Mouse (Mus musculus): ENCODE data around the gene Myd88. TPM values are rescaled to one million over a fixed set of nuclear protein-coding genes. Genes with fewer than 3 reads are reported as not detected.

Gene Myd88
- total RNA-seq (2012; rRNA removed) (22.7 and 33.4 TPM in 2 replicates), total RNA-seq (2014; rRNA removed) (14.3 and 14.7 TPM in 2 replicates), polyA plus RNA-seq (2012; ENCODE audit: insufficient read length, low read depth) (51.3 and 53.6 TPM in 2 replicates)

GRCm38 (mm10) chr9:119340909-119341816 lies at the start of gene Myd88:
Myd88 (minus strand) TSS chr9:119341411.
- peak within 1 kb of the TSS; percentile 76 for H3K27ac ChIP-seq (ENCODE audit: insufficient read depth, low read depth)
- peak within 1 kb of the TSS; percentile 75 to 94 (median 83) for H3K4me3 ChIP-seq (replicated peaks in 1 of 3; ENCODE audit: low read depth in 2 of 3, low read length in 2 of 3, poor library complexity in 1 of 3)
- dilution Hi-C loops (cut with MboI; ENCODE audit: extremely low pct_ligation_motif_present, extremely low pct_unique_long_range_greater_than_20kb, low sequenced_read_pairs): no loop called here
- peak within 1 kb of the TSS; percentile 72 for H3K4me2 ChIP-seq (ENCODE audit: insufficient read depth, low read depth, poor library complexity, severe bottlenecking)
- in situ Hi-C loops (cut with MboI; ENCODE audit: low pct_ligation_motif_present, low pct_unique_long_range_greater_than_20kb, low sequenced_read_pairs): no loop called here
- H3K79me2 ChIP-seq (replicated peaks; ENCODE audit: control insufficient read depth, extremely low read depth, insufficient read depth, poor library complexity, severe bottlenecking): peaks cover 5% of the 10 kb centered on the region; the same call in 1 of the 2 replicates
- peaks cover 6 to 36% of the 10 kb centered on the region in 2 experiments for H3K4me1 ChIP-seq (ENCODE audit: control insufficient read depth in 1 of 2, insufficient read depth in 2 of 2)
- H3K36me3 ChIP-seq (replicated peaks in 1 of 2; ENCODE audit: control insufficient read depth in 1 of 2, insufficient read depth in 1 of 2, low read length in 1 of 2): peaks cover 42 to 58% of the 10 kb centered on the region in 2 experiments
- no peaks in the 10 kb centered on the region for H3K27me3 ChIP-seq (replicated peaks)
- H3K9ac ChIP-seq (ENCODE audit: insufficient read depth, low read depth): peak within 1 kb of the TSS; percentile 87
- peak; percentile 96 for DNase-seq (ENCODE audit: extremely low read depth)
- H3K9me3 ChIP-seq (replicated peaks; ENCODE audit: low read length): no peaks in the 10 kb centered on the region
- TF ChIP-seq MXI1 (IDR thresholded peaks at IDR 0.05; ENCODE audit: low read depth, low read length) (peak; percentile 55), TBP (conservative IDR thresholded peaks at IDR 0.05; ENCODE audit: low read depth, low read length) (0 out of 2 replicates have a peak, but pooled peaks have one; percentile 41), SIN3A (IDR thresholded peaks at IDR 0.05; ENCODE audit: low read length) (peak; percentile 69), TCF12 (IDR thresholded peaks at IDR 0.05; ENCODE audit: low read depth, low read length) (peak; percentile 29; the same call in 1 of the 2 replicates), ZMIZ1 (IDR thresholded peaks at IDR 0.05; ENCODE audit: low read depth, low read length) (peak; percentile 34; the same call in 1 of the 2 replicates), ETS1 (conservative IDR thresholded peaks at IDR 0.05; ENCODE audit: low read depth, low read length) (0 out of 2 replicates have a peak, but pooled peaks have one; percentile 16), POLR2A (IDR thresholded peaks at IDR 0.05; ENCODE audit: low read depth, low read length) (peak; percentile 58), POLR2AphosphoS2 (IDR thresholded peaks at IDR 0.05; ENCODE audit: low read depth, low read length) (no peak), ELF1 (IDR thresholded peaks at IDR 0.05; ENCODE audit: low read depth, low read length) (no peak; the same call in 1 of the 2 replicates), RCOR1 (conservative IDR thresholded peaks at IDR 0.05; ENCODE audit: low read depth, low read length) (no peak), NRF1 (IDR thresholded peaks at IDR 0.05; ENCODE audit: low read depth, low read length) (peak; percentile 94), MAFK (IDR thresholded peaks at IDR 0.05; ENCODE audit: insufficient replicate concordance, low read length) (no peak), MAX (IDR thresholded peaks at IDR 0.05; ENCODE audit: low read length) (0 out of 2 replicates have a peak, but pooled peaks have one; percentile 20), IRF4 (IDR thresholded peaks at IDR 0.05; ENCODE audit: low read depth, low read length) (peak; percentile 27; the same call in 1 of the 2 replicates), MEF2A (IDR thresholded peaks at IDR 0.05; ENCODE audit: borderline replicate concordance, low read depth, low read length) (peak; percentile 75), USF2 (conservative IDR thresholded peaks at IDR 0.05; ENCODE audit: low read depth, low read length) (no peak), HCFC1 (IDR thresholded peaks at IDR 0.05; ENCODE audit: low read depth, low read length) (peak; percentile 54; the same call in 1 of the 2 replicates), RAD21 (IDR thresholded peaks at IDR 0.05; ENCODE audit: low read depth, low read length) (no peak), NELFE (IDR thresholded peaks at IDR 0.05; ENCODE audit: low read depth, low read length) (peak; percentile 61; the same call in 1 of the 2 replicates), JUN (IDR thresholded peaks at IDR 0.05; ENCODE audit: insufficient read depth, low read depth, low read length) (no peak), ZC3H11A (IDR thresholded peaks at IDR 0.05; ENCODE audit: low read depth, low read length) (no peak), MAZ (IDR thresholded peaks at IDR 0.05; ENCODE audit: low read depth, low read length) (peak; percentile 67), KAT2A (IDR thresholded peaks at IDR 0.05; ENCODE audit: insufficient replicate concordance, low read length) (no peak)

Measured in CH12.LX (cell line).